Mouse (Mus musculus): Measurements from ENCODE around the gene Grb14. TPM values are rescaled to one million over a fixed set of nuclear protein-coding genes. Genes with fewer than 3 reads are reported as not detected.
A peak's percentile ranks its signal among the peaks of the same experiment; 100 is the strongest.

Grb14 gene
- 108 and 155 TPM in 2 replicates for polyA plus RNA-seq (2012; ENCODE audit: insufficient read depth, insufficient read length, missing spikeins)

- Histone ChIP-seq H3K4me1 (ENCODE audit: control insufficient read depth, insufficient read depth, insufficient read length, low read length) (no peaks in the 10 kb centered on the region), H3K27ac (replicated peaks; ENCODE audit: low read depth, low read length) (no peak within 1 kb of the TSS), H3K4me3 (ENCODE audit: insufficient read depth, low read depth, low read length) (no peak within 1 kb of the TSS)
These were observed at the start of gene Grb14 for GRCm38 (mm10) chr2:65024887-65025286. Grb14 (minus strand) TSS chr2:65024987.

- H3K27ac ChIP-seq (replicated peaks; ENCODE audit: low read depth, low read length): no peak overlapping the region
- no peak overlapping the region for H3K4me3 ChIP-seq (ENCODE audit: insufficient read depth, low read depth, low read length)
- peaks cover 2% of the 10 kb centered on the region; the same call in 1 of the 2 replicates for H3K4me1 ChIP-seq (ENCODE audit: control insufficient read depth, insufficient read depth, insufficient read length, low read length)
These were observed 47.4 kb upstream of the Grb14 start for GRCm38 (mm10) chr2:65072205-65072604.

GRCm38 (mm10) chr2:65053764-65054163 is 29.0 kb upstream of the Grb14 start:
- Histone ChIP-seq H3K4me1 (ENCODE audit: control insufficient read depth, insufficient read depth, insufficient read length, low read length) (peaks cover 3% of the 10 kb centered on the region; the same call in 1 of the 2 replicates), H3K27ac (replicated peaks; ENCODE audit: low read depth, low read length) (peak overlapping the region; percentile 20; the same call in 1 of the 2 replicates), H3K4me3 (ENCODE audit: insufficient read depth, low read depth, low read length) (no peak overlapping the region)

- Histone ChIP-seq H3K4me1 (ENCODE audit: control insufficient read depth, insufficient read depth, insufficient read length, low read length) (peaks cover 3% of the 10 kb centered on the region; the same call in 1 of the 2 replicates), H3K4me3 (ENCODE audit: insufficient read depth, low read depth, low read length) (no peak overlapping the region), H3K27ac (replicated peaks; ENCODE audit: low read depth, low read length) (peak overlapping the region; percentile 90)
These were observed 27.6 kb upstream of the Grb14 start for GRCm38 (mm10) chr2:65052191-65053012.

- no peak overlapping the region for H3K4me3 ChIP-seq (ENCODE audit: insufficient read depth, low read depth, low read length)
- no peak overlapping the region for H3K27ac ChIP-seq (replicated peaks; ENCODE audit: low read depth, low read length)
- peaks cover 3% of the 10 kb centered on the region; the same call in 1 of the 2 replicates for H3K4me1 ChIP-seq (ENCODE audit: control insufficient read depth, insufficient read depth, insufficient read length, low read length)
These were observed 26.0 kb upstream of the Grb14 start for GRCm38 (mm10) chr2:65050776-65051175.

- peaks cover 3% of the 10 kb centered on the region; the same call in 1 of the 2 replicates for H3K4me1 ChIP-seq (ENCODE audit: control insufficient read depth, insufficient read depth, insufficient read length, low read length)
- H3K27ac ChIP-seq (replicated peaks; ENCODE audit: low read depth, low read length): peak overlapping the region; percentile 51; the same call in 1 of the 2 replicates
- H3K4me3 ChIP-seq (ENCODE audit: insufficient read depth, low read depth, low read length): no peak overlapping the region
These were observed 23.6 kb upstream of the Grb14 start for GRCm38 (mm10) chr2:65048234-65049017.

GRCm38 (mm10) chr2:65038164-65038563 is 13.4 kb upstream of the Grb14 start:
- H3K4me1 ChIP-seq (ENCODE audit: control insufficient read depth, insufficient read depth, insufficient read length, low read length): no peaks in the 10 kb centered on the region
- no peak overlapping the region for H3K4me3 ChIP-seq (ENCODE audit: insufficient read depth, low read depth, low read length)
- no peak overlapping the region for H3K27ac ChIP-seq (replicated peaks; ENCODE audit: low read depth, low read length)

- Histone ChIP-seq H3K27ac (replicated peaks; ENCODE audit: low read depth, low read length) (no peak overlapping the region), H3K4me3 (ENCODE audit: insufficient read depth, low read depth, low read length) (no peak overlapping the region), H3K4me1 (ENCODE audit: control insufficient read depth, insufficient read depth, insufficient read length, low read length) (no peaks in the 10 kb centered on the region)
These were observed 12.8 kb upstream of the Grb14 start for GRCm38 (mm10) chr2:65037546-65037945.

- Histone ChIP-seq H3K4me1 (ENCODE audit: control insufficient read depth, insufficient read depth, insufficient read length, low read length) (no peaks in the 10 kb centered on the region), H3K27ac (replicated peaks; ENCODE audit: low read depth, low read length) (peak overlapping the region; percentile 98), H3K4me3 (ENCODE audit: insufficient read depth, low read depth, low read length) (peak overlapping the region; percentile 69)
These were observed 2.2 kb downstream of the Grb14 start for GRCm38 (mm10) chr2:65022363-65023240.

- H3K27ac ChIP-seq (replicated peaks; ENCODE audit: low read depth, low read length): peak overlapping the region; percentile 85
- no peaks in the 10 kb centered on the region for H3K4me1 ChIP-seq (ENCODE audit: control insufficient read depth, insufficient read depth, insufficient read length, low read length)
- peak overlapping the region; percentile 69 for H3K4me3 ChIP-seq (ENCODE audit: insufficient read depth, low read depth, low read length)
These were observed 3.0 kb downstream of the Grb14 start for GRCm38 (mm10) chr2:65021691-65022362.

- Histone ChIP-seq H3K4me1 (ENCODE audit: control insufficient read depth, insufficient read depth, insufficient read length, low read length) (0 out of 2 replicates have a peak, but pooled peaks cover 3% of the 10 kb centered on the region), H3K27ac (replicated peaks; ENCODE audit: low read depth, low read length) (no peak overlapping the region), H3K4me3 (ENCODE audit: insufficient read depth, low read depth, low read length) (no peak overlapping the region)
These were observed 7.4 kb downstream of the Grb14 start for GRCm38 (mm10) chr2:65017375-65017774.

- Histone ChIP-seq H3K4me1 (ENCODE audit: control insufficient read depth, insufficient read depth, insufficient read length, low read length) (peaks cover 5% of the 10 kb centered on the region; the same call in 1 of the 2 replicates), H3K4me3 (ENCODE audit: insufficient read depth, low read depth, low read length) (no peak overlapping the region), H3K27ac (replicated peaks; ENCODE audit: low read depth, low read length) (no peak overlapping the region)
These were observed 10.2 kb downstream of the Grb14 start for GRCm38 (mm10) chr2:65014552-65014951.

GRCm38 (mm10) chr2:65010105-65010504 is 14.7 kb downstream of the Grb14 start:
- Histone ChIP-seq H3K4me3 (ENCODE audit: insufficient read depth, low read depth, low read length) (no peak overlapping the region), H3K27ac (replicated peaks; ENCODE audit: low read depth, low read length) (peak overlapping the region; percentile 25; the same call in 1 of the 2 replicates), H3K4me1 (ENCODE audit: control insufficient read depth, insufficient read depth, insufficient read length, low read length) (peaks cover 5% of the 10 kb centered on the region; the same call in 1 of the 2 replicates)

GRCm38 (mm10) chr2:65007396-65007795 is 17.4 kb downstream of the Grb14 start:
- Histone ChIP-seq H3K4me1 (ENCODE audit: control insufficient read depth, insufficient read depth, insufficient read length, low read length) (peaks cover 2% of the 10 kb centered on the region; the same call in 1 of the 2 replicates), H3K4me3 (ENCODE audit: insufficient read depth, low read depth, low read length) (no peak overlapping the region), H3K27ac (replicated peaks; ENCODE audit: low read depth, low read length) (peak overlapping the region; percentile 79)
